Mouse (Mus musculus): ENCODE measurements around the gene Adarb2. TPM values are rescaled to one million over a fixed set of nuclear protein-coding genes. Genes with fewer than 3 reads are reported as not detected.

Adarb2 gene
- polyA plus RNA-seq, 2 experiments: 0.02 to 0.10 TPM

DNA sequence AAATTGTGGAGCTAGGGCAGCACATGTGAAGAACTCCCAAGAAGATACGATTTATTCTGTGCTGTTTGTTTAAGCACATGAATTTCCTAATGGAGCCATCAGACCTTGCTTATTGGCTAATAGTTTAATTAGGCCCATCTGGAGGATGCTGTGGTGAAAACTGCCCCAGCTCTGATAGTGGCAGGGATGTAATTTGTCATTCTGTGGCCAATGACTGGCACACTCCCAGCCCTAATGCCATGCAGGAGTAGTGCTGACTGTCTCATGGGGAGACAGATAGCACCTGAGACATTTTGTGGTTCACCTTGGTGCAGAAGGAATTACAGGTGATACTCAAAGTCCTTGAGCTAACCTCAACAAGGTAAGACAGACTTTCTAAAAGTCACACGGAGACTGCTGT, 80.5 kb downstream of the Adarb2 start:
- Histone ChIP-seq H3K4me3 (ENCODE audit: insufficient read depth in 1 of 2, low read depth in 2 of 2, low read length in 2 of 2) (no peak overlapping the region), H3K27me3 (ENCODE audit: control insufficient read depth, insufficient read depth, low read length) (no peaks in the 10 kb centered on the region), H3K4me2 (ENCODE audit: low read depth) (no peak overlapping the region), H3K27ac (no peak overlapping the region), H3K9ac (replicated peaks) (no peak overlapping the region), H3K9me3 (ENCODE audit: control insufficient read depth, low read length) (no peaks in the 10 kb centered on the region), H3K4me1 (replicated peaks; ENCODE audit: control insufficient read depth in 2 of 2, insufficient read depth in 2 of 2, low read length in 1 of 2) (no peaks in the 10 kb centered on the region), H3K36me3 (replicated peaks; ENCODE audit: control insufficient read depth, insufficient read depth, low read depth) (no peaks in the 10 kb centered on the region)
- ATAC-seq (ENCODE audit: insufficient read depth): no peak
- no peak for TF ChIP-seq EP300 (IDR thresholded peaks at IDR 0.05; ENCODE audit: low read depth)
- TF ChIP-seq CTCF (IDR thresholded peaks at IDR 0.05; ENCODE audit: low read depth): no peak
- 67% methylated on average over 2 of the region's 2 CpGs for WGBS (ENCODE audit: insufficient replicate concordance)
- no peak for DNase-seq (ENCODE audit: low read depth in 3 of 3, low spot score in 3 of 3)

DNA sequence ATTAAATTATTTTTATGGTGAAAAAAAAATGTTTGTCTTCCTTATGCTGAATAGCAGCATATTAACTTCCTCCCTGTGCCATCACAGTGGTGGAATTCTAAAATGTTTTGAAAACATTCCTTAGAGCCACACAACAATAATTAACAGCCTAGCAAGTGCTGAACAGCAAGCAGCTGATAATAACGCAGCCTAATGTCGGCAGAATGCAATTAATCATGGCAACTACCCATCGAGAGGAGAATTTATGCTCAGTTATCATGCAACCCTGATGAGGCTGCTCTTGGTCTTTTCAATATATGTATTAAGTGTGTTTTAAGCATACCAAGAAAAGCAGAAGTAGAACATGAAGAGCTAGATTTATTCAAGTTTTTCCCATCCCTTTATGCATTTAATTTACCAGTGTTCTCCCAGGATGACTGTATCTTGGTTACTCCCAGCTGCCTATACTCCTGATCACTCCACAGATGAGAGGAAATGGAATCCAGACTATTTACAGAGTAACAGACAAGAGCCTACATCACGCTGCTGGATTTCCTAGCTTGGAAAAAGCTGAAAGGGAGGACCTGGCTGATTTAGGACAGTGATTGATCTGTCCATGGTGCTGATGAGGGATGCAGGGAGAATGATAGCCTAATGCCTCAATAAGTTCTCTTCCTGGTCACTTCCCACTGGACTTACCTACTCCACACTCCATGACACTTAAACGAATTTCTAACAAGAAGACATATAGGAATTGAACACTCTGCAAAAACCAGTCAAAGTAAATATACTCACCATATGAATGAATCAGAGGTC, 113.9 kb downstream of the Adarb2 start:
- Histone ChIP-seq H3K9ac (replicated peaks) (no peak overlapping the region), H3K27me3 (ENCODE audit: control insufficient read depth, insufficient read depth, low read length) (no peaks in the 10 kb centered on the region), H3K4me1 (replicated peaks; ENCODE audit: control insufficient read depth in 2 of 2, insufficient read depth in 2 of 2, low read length in 1 of 2) (no peaks in the 10 kb centered on the region), H3K9me3 (ENCODE audit: control insufficient read depth, low read length) (no peaks in the 10 kb centered on the region), H3K4me2 (ENCODE audit: low read depth) (no peak overlapping the region), H3K36me3 (replicated peaks; ENCODE audit: control insufficient read depth, insufficient read depth, low read depth) (no peaks in the 10 kb centered on the region), H3K27ac (no peak overlapping the region), H3K4me3 (ENCODE audit: insufficient read depth in 1 of 2, low read depth in 2 of 2, low read length in 2 of 2) (no peak overlapping the region)
- TF ChIP-seq CTCF (IDR thresholded peaks at IDR 0.05; ENCODE audit: low read depth) (no peak), EP300 (IDR thresholded peaks at IDR 0.05; ENCODE audit: low read depth) (no peak)
- ATAC-seq (ENCODE audit: insufficient read depth) (no peak), DNase-seq (ENCODE audit: low read depth in 3 of 3, low spot score in 3 of 3) (no peak)
- 41% methylated on average over 5 of the region's 5 CpGs for WGBS (ENCODE audit: insufficient replicate concordance)

GRCm38 (mm10) chr13:8333589-8334455, 131.2 kb downstream of the Adarb2 start:
- TF ChIP-seq EP300 (IDR thresholded peaks at IDR 0.05; ENCODE audit: low read depth) (no peak), CTCF (IDR thresholded peaks at IDR 0.05; ENCODE audit: low read depth) (no peak)
- H3K4me3 ChIP-seq (ENCODE audit: insufficient read depth in 1 of 2, low read depth in 2 of 2, low read length in 2 of 2): no peak overlapping the region
- WGBS (ENCODE audit: insufficient replicate concordance): 46% methylated on average over 7 of the region's 7 CpGs
- no peak overlapping the region for H3K27ac ChIP-seq
- H3K36me3 ChIP-seq (replicated peaks; ENCODE audit: control insufficient read depth, insufficient read depth, low read depth): no peaks in the 10 kb centered on the region
- H3K9me3 ChIP-seq (ENCODE audit: control insufficient read depth, low read length): no peaks in the 10 kb centered on the region
- DNase-seq (ENCODE audit: low read depth in 3 of 3, low spot score in 3 of 3) (no peak), ATAC-seq (ENCODE audit: insufficient read depth) (no peak)
- H3K27me3 ChIP-seq (ENCODE audit: control insufficient read depth, insufficient read depth, low read length): no peaks in the 10 kb centered on the region
- H3K4me1 ChIP-seq (replicated peaks; ENCODE audit: control insufficient read depth in 2 of 2, insufficient read depth in 2 of 2, low read length in 1 of 2): no peaks in the 10 kb centered on the region
- no peak overlapping the region for H3K9ac ChIP-seq (replicated peaks)
- H3K4me2 ChIP-seq (ENCODE audit: low read depth): no peak overlapping the region

DNA sequence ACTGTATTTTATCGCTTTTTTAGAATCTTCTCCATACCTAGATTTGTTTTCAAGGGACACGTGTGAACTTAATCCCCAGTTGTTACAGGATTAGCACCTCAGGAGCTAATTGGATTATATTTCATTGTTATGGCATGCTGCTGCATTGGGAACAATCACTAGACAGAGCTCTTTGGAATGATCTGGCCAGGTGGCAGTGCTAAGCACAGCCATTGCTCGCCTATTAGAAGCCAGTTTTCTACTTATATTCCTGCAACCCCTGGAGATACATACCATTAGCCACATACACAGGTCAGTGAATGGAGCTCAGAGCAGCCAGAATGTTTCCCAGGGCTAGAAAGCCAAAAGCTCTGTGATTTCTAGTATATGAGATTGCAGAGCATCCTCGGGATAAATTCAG, 131.9 kb downstream of the Adarb2 start:
- Histone ChIP-seq H3K9me3 (ENCODE audit: control insufficient read depth, low read length) (no peaks in the 10 kb centered on the region), H3K4me1 (replicated peaks; ENCODE audit: control insufficient read depth in 2 of 2, insufficient read depth in 2 of 2, low read length in 1 of 2) (no peaks in the 10 kb centered on the region), H3K9ac (replicated peaks) (no peak overlapping the region), H3K4me3 (ENCODE audit: insufficient read depth in 1 of 2, low read depth in 2 of 2, low read length in 2 of 2) (no peak overlapping the region), H3K27ac (no peak overlapping the region), H3K27me3 (ENCODE audit: control insufficient read depth, insufficient read depth, low read length) (no peaks in the 10 kb centered on the region), H3K36me3 (replicated peaks; ENCODE audit: control insufficient read depth, insufficient read depth, low read depth) (no peaks in the 10 kb centered on the region), H3K4me2 (ENCODE audit: low read depth) (no peak overlapping the region)
- TF ChIP-seq EP300 (IDR thresholded peaks at IDR 0.05; ENCODE audit: low read depth): no peak
- TF ChIP-seq CTCF (IDR thresholded peaks at IDR 0.05; ENCODE audit: low read depth): no peak
- DNase-seq (ENCODE audit: low read depth in 3 of 3, low spot score in 3 of 3) (no peak), ATAC-seq (ENCODE audit: insufficient read depth) (no peak)
- WGBS (ENCODE audit: insufficient replicate concordance): 45% methylated on average over 4 of the region's 4 CpGs
